Mouse (Mus musculus) spleen, postnatal 10 days (tissue): ENCODE measurements at regions not wholly inside any gene's neighbourhood (a gene's known extent, or its start where the extent isn't known, plus 50 kb on each side); places are given as distances from the start of the nearest gene placed in this dataset.

ENCODE experiments used
- DNase-seq, 2 experiments: peaks; one replicate each; pipeline ENCODE4 v3.0.0; 2021 to 2022; ENCODE audit warnings: low spot score in 2 of 2

DNA sequence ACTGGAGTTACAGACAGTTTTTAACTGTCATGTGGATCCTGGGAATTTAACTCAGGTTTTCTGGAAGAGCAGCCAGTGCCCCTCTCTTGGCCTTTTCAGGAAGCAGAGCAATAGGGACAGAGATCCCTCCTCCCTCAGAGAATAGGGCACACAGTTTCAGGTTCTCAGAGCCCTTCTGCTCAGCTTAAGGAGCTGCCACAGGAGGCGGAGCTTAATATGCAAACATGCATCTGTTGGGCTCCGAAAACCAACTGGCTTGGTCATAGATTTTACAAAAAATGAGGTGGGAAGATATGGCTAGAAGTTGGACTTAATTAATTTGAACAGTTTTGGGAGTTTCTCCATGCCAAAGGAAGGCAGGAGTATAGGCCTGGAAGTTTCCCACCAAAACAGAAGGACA lies 61.9 kb upstream of the Znrf2 start:
- no peak for DNase-seq

DNA sequence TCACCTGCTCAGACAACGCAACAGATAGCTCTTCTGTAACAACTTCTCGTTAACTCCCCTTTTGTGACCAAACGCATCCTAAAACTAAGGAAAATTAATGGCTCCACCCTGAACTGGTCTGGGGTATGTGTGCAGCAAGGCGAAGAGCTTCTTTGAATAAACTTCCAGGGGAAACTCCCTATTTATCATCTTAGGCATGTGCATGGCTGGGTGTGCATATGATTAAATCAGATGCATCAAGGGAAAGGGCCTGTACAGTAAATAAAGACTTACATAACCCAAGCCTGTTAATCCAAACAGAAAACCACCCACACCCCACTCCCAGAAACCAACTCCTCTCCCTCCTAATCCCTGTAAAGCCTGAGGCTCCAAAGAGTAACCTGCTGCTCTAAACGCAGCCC lies 59.2 kb upstream of the Znrf2 start:
- DNase-seq, result no peak

DNA sequence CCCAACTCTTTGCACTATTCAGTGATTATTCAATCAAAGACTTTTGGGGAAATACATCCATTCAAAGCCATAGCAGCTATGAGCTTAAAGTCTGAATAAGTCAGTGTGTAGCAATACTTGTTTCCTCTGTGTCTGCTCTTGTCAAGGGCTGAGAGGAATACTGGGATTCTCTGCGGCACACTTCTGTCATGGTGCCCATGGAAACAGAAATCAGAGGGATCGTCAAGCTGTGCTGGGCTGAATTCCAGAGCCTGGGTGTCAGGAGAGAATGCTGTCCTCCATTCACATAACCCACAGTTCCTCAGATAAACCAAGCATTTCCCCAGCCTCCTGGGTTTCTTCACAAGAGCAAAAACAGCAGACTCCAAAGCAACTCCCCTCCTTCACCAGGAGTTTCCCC lies 58.6 kb upstream of the Znrf2 start:
- no peak for DNase-seq

DNA sequence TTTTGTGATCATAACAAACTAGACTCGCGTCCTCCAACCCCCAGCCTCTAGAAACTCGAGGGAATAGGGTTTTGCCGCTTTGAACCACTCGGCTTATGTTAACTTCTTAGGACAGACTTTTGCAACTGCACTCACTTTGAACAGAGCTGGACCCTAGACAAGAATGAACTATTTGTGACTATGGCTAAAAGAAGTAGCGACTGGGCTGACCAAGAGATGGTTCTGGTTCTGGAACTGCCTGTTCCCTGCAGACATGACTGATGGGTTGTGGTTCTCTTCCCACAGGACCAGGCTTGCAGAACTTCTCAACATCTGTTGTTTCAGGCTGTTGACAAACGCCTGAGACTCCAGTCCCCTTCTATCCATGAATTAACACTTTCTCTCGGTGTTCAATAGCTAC lies 57.5 kb upstream of the Znrf2 start:
- no peak for DNase-seq

DNA sequence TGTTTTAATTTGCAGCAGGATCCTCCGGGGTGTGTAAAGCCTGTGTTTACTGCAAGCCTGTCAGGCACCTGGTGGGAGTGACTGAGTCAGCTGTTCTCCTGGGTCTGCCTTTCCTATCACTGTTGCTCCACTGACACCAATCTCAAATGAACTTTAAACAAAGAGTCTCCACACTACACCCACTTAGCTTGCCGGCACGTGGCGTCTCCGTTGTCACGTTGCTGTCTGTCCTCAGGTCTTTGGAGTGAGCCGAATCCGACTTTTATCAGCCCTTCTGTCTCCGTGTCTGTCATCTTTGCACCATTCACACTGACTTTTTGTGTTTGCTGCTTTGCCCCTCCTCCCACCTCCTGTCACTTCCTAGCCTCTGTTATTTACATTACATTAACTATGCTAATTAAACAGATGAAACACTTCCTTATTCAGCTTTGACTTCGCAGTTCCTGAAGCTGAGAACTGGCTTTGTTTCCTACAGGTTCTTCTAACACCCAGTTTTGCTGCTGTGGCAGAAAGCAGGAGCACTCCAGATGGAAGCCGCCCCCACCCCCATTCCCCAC lies 56.7 kb upstream of the Znrf2 start:
- DNase-seq, result peak in 1 of 2 experiments; percentile 54

DNA sequence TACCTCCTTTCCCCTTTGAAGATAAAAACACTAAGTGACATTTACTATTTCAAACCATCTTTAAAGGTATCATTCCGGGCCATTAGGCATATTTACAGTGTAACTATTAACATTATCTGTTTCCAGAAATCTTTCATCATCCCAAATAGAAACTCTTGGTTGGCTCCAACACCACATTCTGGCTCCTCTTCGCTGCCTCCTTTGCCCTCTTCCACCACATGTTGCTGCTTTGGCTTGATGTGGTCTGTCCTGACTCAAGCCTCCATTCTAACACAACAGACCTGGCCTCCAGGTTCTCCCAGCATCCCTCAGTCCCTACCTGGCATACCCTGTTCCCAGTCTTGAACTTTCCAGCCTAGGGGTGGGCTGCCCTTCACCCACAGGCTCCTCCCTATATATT lies 56.2 kb upstream of the Znrf2 start:
- no peak for DNase-seq

DNA sequence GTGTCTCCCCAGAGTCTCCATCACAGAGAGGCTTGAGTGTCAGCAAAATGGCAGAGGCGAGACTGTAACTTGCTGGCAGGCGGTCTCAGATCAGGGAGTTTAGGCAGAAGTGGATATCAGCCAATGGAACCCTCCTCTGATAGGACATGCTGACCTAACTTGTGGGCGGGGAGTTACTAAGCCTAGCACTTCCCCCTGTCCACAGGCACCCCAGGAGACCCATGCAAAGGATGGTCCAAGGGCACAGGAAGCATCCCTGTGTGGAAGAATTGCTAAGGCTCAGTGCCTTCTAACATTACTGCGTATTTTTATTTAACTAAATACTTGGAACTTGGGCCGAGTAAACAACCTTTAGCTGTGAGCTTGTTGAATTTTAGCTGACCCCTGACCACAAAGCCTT lies 54.7 kb upstream of the Znrf2 start:
- DNase-seq, result no peak

DNA sequence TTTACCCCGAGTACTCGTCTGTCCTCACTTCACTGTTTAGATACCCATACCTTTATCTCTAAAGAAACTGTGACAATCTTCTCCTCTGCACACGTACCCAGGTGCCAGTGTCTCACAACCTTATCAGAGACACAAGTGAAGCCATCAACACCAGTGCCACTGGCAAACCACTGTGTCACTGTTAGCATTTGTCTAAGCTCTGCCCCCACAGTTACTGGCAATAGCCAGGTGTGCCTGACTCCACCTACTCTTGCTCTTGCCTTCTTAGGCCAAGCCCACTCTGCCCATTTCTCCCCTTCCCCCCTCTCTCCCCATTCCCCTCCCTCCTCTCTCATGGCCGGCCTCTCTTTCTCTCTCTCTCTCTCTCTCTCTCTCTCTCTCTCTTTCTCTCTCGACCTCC lies 54.2 kb upstream of the Znrf2 start:
- DNase-seq, result no peak

DNA sequence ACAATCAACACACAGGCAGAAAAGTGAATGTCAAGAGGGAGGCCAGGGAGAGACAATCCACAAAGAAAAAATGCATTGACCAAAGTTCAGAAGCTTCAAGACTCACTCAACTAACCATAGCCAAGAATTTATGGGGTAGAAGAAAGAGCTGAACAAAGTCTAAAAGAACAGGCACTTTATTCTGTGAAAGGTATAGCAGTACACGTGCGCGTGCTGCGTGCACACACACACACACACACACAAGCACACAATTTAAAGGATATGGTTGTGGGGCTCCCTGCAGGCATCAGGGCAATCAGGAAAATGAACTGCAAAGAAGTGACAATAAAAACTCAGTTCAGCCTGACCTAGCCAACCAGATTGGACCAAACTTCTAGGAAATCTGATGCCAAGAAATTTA lies 53.0 kb upstream of the Znrf2 start:
- no peak for DNase-seq

DNA sequence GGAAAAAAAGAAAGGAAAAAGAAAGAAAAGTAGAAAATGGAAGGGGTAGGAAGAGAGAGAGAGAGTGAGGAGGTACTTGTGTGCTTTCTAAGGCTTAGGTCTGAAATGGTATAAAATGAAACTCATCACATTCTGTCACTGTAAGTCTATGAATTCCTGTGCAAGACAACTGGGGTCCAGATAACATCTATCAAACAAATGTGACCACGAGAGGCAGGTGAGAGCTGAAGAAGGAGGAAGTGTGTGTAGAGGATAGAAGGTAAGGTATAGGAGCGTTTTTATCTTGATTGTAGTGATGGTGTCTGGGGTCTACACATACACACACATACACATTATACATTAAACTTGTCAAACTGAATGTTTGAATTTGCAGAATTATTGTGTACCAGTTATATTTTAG lies 51.0 kb upstream of the Znrf2 start:
- DNase-seq, result no peak

DNA sequence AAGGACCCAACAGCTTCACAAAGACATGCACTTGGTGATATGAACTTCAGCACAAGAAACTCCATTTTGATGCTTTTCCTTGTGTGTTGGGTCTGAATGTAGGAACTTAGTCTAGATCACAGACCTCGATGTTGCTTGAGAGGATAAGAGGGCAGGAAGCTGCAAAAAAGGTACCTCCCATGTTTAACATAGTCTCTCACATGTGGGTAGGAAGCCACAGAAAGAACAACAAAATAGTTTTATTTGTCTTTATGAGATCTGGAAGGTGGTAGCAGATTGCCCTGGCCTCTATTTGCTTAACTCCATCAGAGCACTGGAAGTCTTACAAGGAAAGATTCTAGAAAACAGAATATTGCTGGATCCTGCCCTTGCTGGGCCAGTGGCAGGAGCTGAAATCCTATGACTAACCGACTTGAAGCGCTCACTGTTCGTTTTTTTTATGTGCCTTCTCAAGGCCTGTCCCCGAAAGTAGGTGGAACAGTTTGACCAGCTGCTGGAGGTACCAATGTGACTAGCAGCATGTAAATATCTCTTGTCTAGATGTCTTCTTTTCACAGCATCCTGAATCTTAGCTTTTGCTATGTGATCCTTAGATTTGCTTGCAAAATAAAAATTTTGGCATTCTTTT lies 50.1 kb upstream of the Znrf2 start:
- DNase-seq, result no peak
